Mouse (Mus musculus): ENCODE measurements around the gene Tnfsf12. TPM values are rescaled to one million over a fixed set of nuclear protein-coding genes. Genes with fewer than 3 reads are reported as not detected.

Gene Tnfsf12
- polyA plus RNA-seq, 1 experiment from 2014 or later: 4.7 TPM

DNA sequence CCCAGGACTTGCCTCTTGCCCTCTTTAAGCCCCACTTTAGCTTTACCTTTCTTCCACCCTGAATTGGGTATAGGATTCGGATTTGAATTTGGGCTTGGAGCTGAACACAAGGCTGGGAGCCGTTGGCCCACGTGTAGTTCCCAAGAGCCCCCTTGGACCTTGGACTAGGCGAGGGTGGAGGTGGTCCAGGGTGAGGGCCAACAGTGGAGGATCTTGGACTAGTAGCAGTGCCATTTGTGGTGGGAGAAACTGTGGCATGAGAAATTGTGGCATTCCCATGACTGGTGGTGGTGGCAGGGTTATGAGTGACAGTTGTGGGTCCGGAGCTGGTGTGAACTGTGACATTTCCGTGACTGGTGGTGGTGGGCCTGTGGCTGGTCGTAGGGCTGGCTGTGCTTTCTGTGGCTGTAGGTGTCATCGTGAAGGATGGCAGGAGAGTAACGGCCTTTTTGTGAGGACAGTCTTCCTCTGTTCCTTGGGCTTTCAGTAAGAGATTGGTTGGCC is 30.1 kb downstream of the Tnfsf12 start:
- H3K9me3 ChIP-seq: no peaks in the 10 kb centered on the region
- 0 out of 2 replicates have a peak overlapping the region, but pooled peaks have one; percentile 16 for H3K27ac ChIP-seq
- H3K27me3 ChIP-seq (ENCODE audit: insufficient read depth, poor library complexity, severe bottlenecking): no peaks in the 10 kb centered on the region
- H3K4me1 ChIP-seq: peaks cover 31% of the 10 kb centered on the region
- no peak overlapping the region for H3K4me3 ChIP-seq
- 80% methylated on average over 9 of the region's 9 CpGs for WGBS
- DNase-seq (ENCODE audit: low spot score): no peak
- peaks cover 68% of the 10 kb centered on the region for H3K36me3 ChIP-seq

DNA sequence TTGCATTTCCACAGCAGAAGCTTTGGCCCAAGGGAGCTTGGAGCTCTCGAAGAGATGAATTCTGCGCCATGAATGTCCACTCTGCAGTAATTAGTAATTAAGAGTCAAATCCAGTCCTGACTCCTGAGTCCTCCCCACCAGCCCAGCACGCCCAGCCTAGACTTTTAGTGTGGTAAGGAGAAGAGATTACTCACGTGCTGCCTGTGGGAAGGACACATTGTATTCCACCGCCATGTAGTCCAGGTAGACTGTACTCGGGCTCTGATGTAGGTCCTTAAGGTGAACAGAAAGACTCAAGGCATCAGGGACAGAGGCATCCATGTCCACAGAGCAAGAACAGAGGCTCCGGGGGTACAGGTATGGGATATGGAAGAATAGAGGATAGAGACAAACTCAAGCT is 30.8 kb downstream of the Tnfsf12 start:
- H3K27ac ChIP-seq: no peak overlapping the region
- WGBS: 92% methylated on average over 7 of the region's 7 CpGs
- H3K4me3 ChIP-seq: no peak overlapping the region
- H3K36me3 ChIP-seq: peaks cover 61% of the 10 kb centered on the region
- peaks cover 29% of the 10 kb centered on the region for H3K4me1 ChIP-seq
- no peaks in the 10 kb centered on the region for H3K9me3 ChIP-seq
- no peaks in the 10 kb centered on the region for H3K27me3 ChIP-seq (ENCODE audit: insufficient read depth, poor library complexity, severe bottlenecking)
- DNase-seq (ENCODE audit: low spot score): no peak

DNA sequence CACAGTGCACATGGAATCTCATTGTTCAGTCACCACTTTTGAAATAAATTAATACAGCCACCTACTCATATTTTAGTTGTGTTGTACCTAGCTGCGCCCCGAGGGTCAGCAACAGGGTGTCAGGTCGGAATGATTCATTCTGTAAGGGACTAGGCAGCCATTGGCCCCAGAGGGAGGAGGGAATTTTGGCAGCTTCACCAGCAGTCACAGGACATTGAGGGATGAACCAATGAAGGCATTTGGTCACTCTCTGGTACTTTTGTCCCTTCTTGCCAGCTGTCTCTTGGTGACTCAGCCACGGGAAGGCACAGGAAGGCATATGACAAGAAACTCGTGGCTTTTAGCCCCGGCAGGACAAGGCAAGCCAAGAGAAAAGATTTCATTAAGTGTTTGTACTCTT is 31.9 kb downstream of the Tnfsf12 start:
- WGBS: 92% methylated on average over 6 of the region's 6 CpGs
- no peak for DNase-seq (ENCODE audit: low spot score)
- no peak overlapping the region for H3K4me3 ChIP-seq
- peak overlapping the region; percentile 97; the same call in 1 of the 2 replicates for H3K27ac ChIP-seq
- no peaks in the 10 kb centered on the region for H3K27me3 ChIP-seq (ENCODE audit: insufficient read depth, poor library complexity, severe bottlenecking)
- H3K36me3 ChIP-seq: peaks cover 57% of the 10 kb centered on the region
- H3K9me3 ChIP-seq: no peaks in the 10 kb centered on the region
- peaks cover 25% of the 10 kb centered on the region for H3K4me1 ChIP-seq

GRCm38 (mm10) chr11:69662967-69663671 is 32.5 kb downstream of the Tnfsf12 start:
- Histone ChIP-seq H3K27ac (peak overlapping the region; percentile 97), H3K9me3 (no peaks in the 10 kb centered on the region), H3K27me3 (ENCODE audit: insufficient read depth, poor library complexity, severe bottlenecking) (no peaks in the 10 kb centered on the region), H3K4me3 (peak overlapping the region; percentile 67), H3K36me3 (peaks cover 57% of the 10 kb centered on the region), H3K4me1 (peaks cover 27% of the 10 kb centered on the region)
- DNase-seq (ENCODE audit: low spot score): no peak
- 63% methylated on average over 13 of the region's 13 CpGs for WGBS

DNA sequence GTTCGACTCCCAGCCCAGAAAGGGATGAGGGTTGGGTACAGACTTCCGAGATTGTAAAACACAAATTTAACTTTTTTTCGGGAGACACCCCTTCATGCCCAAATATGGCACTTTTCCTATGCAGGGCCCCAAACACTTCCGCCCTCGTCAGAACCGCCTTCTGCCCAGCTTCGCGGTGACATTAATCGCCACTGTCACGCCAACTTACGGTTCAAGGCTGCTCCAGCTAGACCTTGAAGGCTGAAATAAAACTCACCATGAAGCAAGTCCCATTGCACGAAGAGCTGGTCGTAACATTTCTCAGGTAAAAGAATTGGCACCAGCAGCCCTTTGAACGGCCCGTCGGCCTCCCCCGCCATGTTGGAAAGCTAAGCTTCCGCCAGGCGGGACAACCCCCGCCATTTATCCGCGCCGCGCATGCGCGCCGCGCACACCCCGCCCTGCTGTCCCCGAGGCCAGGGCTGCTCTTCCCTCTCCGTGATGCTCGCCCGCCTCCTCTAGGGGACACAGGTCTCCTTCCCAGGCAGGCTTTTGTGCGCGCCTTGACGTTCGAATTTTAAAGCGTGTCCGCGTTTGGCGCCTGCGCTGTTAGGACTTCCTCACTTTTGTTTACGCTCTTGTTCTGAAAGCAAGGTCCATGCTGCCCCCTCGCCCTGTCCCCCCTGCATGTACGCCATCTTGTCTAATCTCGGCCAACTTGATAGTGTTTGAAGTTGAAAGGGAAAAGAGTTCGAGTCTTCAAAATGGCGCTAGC is 33.3 kb downstream of the Tnfsf12 start, which contains the start of gene Mpdu1:
Mpdu1 (minus strand) TSS at position 430 of the 754 bp plus-strand sequence.
- H3K27ac ChIP-seq: peak within 1 kb of the TSS; percentile 97
- peak within 1 kb of the TSS; percentile 67 for H3K4me3 ChIP-seq
- no peaks in the 10 kb centered on the region for H3K27me3 ChIP-seq (ENCODE audit: insufficient read depth, poor library complexity, severe bottlenecking)
- WGBS: under 1% methylated on average over 48 of the region's 48 CpGs
- DNase-seq (ENCODE audit: low spot score): peak; percentile 98
- no peaks in the 10 kb centered on the region for H3K9me3 ChIP-seq
- H3K4me1 ChIP-seq: peaks cover 29% of the 10 kb centered on the region
- H3K36me3 ChIP-seq: peaks cover 57% of the 10 kb centered on the region

- H3K4me1 ChIP-seq: peaks cover 38% of the 10 kb centered on the region
- peak overlapping the region; percentile 97 for H3K27ac ChIP-seq
- DNase-seq (ENCODE audit: low spot score): no peak
- H3K27me3 ChIP-seq (ENCODE audit: insufficient read depth, poor library complexity, severe bottlenecking): no peaks in the 10 kb centered on the region
- H3K4me3 ChIP-seq: peak overlapping the region; percentile 67
- no peaks in the 10 kb centered on the region for H3K9me3 ChIP-seq
- peaks cover 60% of the 10 kb centered on the region for H3K36me3 ChIP-seq
- 72% methylated on average over 3 of the region's 3 CpGs for WGBS
Measured at GRCm38 (mm10) chr11:69661221-69661881, 34.3 kb downstream of the Tnfsf12 start.

DNA sequence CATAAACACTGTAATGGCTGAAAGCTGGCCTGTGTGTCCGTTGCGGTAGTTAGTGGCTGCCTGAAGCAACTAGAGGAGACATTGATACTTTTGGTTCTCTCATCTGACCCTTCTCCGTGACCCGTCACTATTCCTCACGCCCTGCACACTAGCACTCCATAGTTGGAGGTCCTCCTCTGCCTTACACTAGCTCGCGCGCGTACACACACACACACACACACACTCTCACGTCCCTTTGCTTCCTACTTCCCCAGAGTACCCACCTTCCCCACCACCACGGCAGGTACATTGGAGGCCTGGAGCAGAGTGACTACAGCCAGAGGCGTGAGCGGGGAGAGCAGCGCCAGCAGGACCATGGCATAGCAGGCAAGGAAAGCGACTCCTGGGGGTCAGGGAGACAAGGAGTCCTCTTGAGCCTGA is 38.2 kb downstream of the Tnfsf12 start:
- Histone ChIP-seq H3K27ac (peak overlapping the region; percentile 67; the same call in 1 of the 2 replicates), H3K9me3 (no peaks in the 10 kb centered on the region), H3K36me3 (peaks cover 58% of the 10 kb centered on the region), H3K27me3 (ENCODE audit: insufficient read depth, poor library complexity, severe bottlenecking) (no peaks in the 10 kb centered on the region), H3K4me3 (no peak overlapping the region), H3K4me1 (peaks cover 46% of the 10 kb centered on the region)
- 82% methylated on average over 15 of the region's 15 CpGs for WGBS
- DNase-seq (ENCODE audit: low spot score): no peak

GRCm38 (mm10) chr11:69656617-69657461 is 38.8 kb downstream of the Tnfsf12 start:
- 74% methylated on average over 10 of the region's 10 CpGs for WGBS
- Histone ChIP-seq H3K27ac (peak overlapping the region; percentile 67; the same call in 1 of the 2 replicates), H3K4me1 (peaks cover 46% of the 10 kb centered on the region), H3K27me3 (ENCODE audit: insufficient read depth, poor library complexity, severe bottlenecking) (no peaks in the 10 kb centered on the region), H3K4me3 (no peak overlapping the region), H3K9me3 (no peaks in the 10 kb centered on the region), H3K36me3 (peaks cover 64% of the 10 kb centered on the region)
- DNase-seq (ENCODE audit: low spot score): no peak

GRCm38 (mm10) chr11:69656065-69656455 is 39.6 kb downstream of the Tnfsf12 start:
- H3K4me1 ChIP-seq: peaks cover 38% of the 10 kb centered on the region
- no peaks in the 10 kb centered on the region for H3K9me3 ChIP-seq
- peaks cover 72% of the 10 kb centered on the region for H3K36me3 ChIP-seq
- H3K27ac ChIP-seq: no peak overlapping the region
- no peak overlapping the region for H3K4me3 ChIP-seq
- no peak for DNase-seq (ENCODE audit: low spot score)
- 81% methylated on average over 5 of the region's 5 CpGs for WGBS
- H3K27me3 ChIP-seq (ENCODE audit: insufficient read depth, poor library complexity, severe bottlenecking): no peaks in the 10 kb centered on the region

DNA sequence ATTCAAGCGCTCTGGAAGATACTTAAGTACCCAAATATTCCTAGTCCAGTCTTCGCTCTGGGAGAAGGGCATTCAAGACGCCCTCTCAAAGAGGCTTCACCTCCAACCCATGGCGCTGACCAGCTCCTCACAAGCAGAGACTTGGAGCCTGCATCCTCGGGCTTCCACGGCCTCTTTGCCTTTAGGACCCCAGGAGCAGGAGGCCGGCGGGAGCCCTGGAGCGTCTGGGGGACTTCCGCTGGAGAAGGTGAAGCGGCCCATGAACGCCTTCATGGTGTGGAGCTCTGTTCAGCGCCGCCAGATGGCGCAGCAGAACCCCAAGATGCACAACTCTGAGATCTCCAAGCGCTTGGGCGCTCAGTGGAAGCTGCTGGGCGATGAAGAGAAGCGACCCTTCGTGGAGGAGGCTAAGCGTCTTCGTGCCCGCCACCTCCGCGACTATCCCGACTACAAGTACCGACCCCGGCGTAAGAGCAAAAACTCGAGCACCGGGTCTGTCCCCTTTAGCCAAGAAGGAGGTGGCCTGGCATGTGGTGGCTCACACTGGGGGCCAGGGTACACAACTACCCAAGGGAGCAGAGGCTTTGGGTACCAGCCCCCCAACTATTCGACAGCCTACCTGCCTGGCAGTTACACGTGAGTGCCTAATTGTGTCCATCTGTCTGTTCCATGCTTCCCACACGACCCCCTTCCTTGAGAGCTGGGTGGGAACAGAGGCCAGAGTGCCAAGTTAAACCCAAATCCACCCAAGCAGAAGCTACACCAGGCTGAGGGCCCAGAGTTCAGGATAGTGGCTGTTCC is 40.2 kb downstream of the Tnfsf12 start, which contains the start of gene Sox15:
Sox15 (plus strand) TSS at position 51 of the 801 bp plus-strand sequence.
- Histone ChIP-seq H3K27ac (peak within 1 kb of the TSS; percentile 59), H3K27me3 (ENCODE audit: insufficient read depth, poor library complexity, severe bottlenecking) (no peaks in the 10 kb centered on the region), H3K36me3 (peaks cover 78% of the 10 kb centered on the region), H3K4me1 (peaks cover 38% of the 10 kb centered on the region), H3K9me3 (no peaks in the 10 kb centered on the region), H3K4me3 (peak within 1 kb of the TSS; percentile 13; the same call in 1 of the 2 replicates)
- WGBS: 24% methylated on average over 34 of the region's 34 CpGs
- peak; percentile 89 for DNase-seq (ENCODE audit: low spot score)

- H3K9me3 ChIP-seq: no peaks in the 10 kb centered on the region
- peak overlapping the region; percentile 59 for H3K27ac ChIP-seq
- H3K4me3 ChIP-seq: peak overlapping the region; percentile 13; the same call in 1 of the 2 replicates
- no peak for DNase-seq (ENCODE audit: low spot score)
- H3K36me3 ChIP-seq: peaks cover 85% of the 10 kb centered on the region
- no peaks in the 10 kb centered on the region for H3K27me3 ChIP-seq (ENCODE audit: insufficient read depth, poor library complexity, severe bottlenecking)
- H3K4me1 ChIP-seq: peaks cover 38% of the 10 kb centered on the region
- 39% methylated on average over 9 of the region's 9 CpGs for WGBS
Measured at GRCm38 (mm10) chr11:69654760-69655159, 40.9 kb downstream of the Tnfsf12 start.
